Mouse (Mus musculus): Measurements from ENCODE around the gene Afap1.

GRCm38 (mm10) chr5:35973800-35974199 is 80.7 kb downstream of the Afap1 start:
- TF ChIP-seq GATA1 (IDR thresholded peaks at IDR 0.05; ENCODE audit: low read length) (no peak), TAL1 (IDR thresholded peaks at IDR 0.05; ENCODE audit: low read length) (no peak)

Measured in erythroblast, embryonic 14.5 days (primary cell).